Mouse (Mus musculus): ENCODE results near the gene Tnni2.

- no peak for TF ChIP-seq CTCF (IDR thresholded peaks at IDR 0.05; ENCODE audit: borderline replicate concordance, control insufficient read depth, extremely low read depth, insufficient read depth, low read length, poor library complexity)
- no peak for TF ChIP-seq POLR2A (IDR thresholded peaks at IDR 0.05; ENCODE audit: control insufficient read depth, extremely low read depth, insufficient read depth, low read length, poor library complexity)
Measured at GRCm38 (mm10) chr7:142482256-142482609, 40.6 kb downstream of the Tnni2 start.
